Mouse (Mus musculus): ENCODE measurements around the gene Asic2. TPM values are rescaled to one million over a fixed set of nuclear protein-coding genes. Genes with fewer than 3 reads are reported as not detected.

The Asic2 gene
- 1.6 and 2.6 TPM in 2 replicates for polyA plus RNA-seq (2016; fragmentation: Nextera tagmentation; extraction: Ambion mirVana)

DNA sequence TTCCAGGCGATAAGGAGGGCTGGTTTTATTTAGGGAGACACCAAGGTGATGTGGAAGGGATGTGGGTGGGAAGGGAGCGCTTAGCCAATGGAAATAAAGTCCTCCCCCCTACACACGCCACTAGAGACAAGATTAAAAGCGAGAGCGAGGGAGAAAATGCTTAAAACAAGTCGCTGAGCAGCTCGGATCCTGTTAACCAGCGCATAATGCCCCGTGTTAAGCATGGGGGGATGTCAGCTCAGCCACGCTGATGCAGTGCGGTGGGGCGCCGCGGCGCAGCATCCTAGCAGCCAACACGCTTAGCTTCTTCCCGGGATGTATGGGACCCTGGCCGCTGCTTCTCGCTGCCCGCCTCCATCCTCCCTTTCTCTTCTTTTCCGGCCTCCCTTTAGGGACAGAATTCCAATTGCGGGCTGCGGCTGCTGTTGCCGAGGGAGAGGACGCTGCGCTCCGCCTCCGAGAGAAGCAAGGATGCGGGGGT lies at the start of gene Asic2:
Gene Asic2 (minus strand): TSS at position 57 of the 481 bp plus-strand sequence.
- DNase-seq (ENCODE audit: low spot score) = peak; percentile 32
- 2% methylated on average over 29 of the region's 29 CpGs for WGBS
- Histone ChIP-seq H3K36me3 (no peaks in the 10 kb centered on the region), H3K4me1 (replicated peaks) (peaks cover 36% of the 10 kb centered on the region), H3K4me3 (peak within 1 kb of the TSS; percentile 53), H3K27ac (peak within 1 kb of the TSS; percentile 70), H3K9me3 (no peaks in the 10 kb centered on the region), H3K27me3 (ENCODE audit: insufficient read depth, poor library complexity, severe bottlenecking) (peaks cover 63% of the 10 kb centered on the region)

DNA sequence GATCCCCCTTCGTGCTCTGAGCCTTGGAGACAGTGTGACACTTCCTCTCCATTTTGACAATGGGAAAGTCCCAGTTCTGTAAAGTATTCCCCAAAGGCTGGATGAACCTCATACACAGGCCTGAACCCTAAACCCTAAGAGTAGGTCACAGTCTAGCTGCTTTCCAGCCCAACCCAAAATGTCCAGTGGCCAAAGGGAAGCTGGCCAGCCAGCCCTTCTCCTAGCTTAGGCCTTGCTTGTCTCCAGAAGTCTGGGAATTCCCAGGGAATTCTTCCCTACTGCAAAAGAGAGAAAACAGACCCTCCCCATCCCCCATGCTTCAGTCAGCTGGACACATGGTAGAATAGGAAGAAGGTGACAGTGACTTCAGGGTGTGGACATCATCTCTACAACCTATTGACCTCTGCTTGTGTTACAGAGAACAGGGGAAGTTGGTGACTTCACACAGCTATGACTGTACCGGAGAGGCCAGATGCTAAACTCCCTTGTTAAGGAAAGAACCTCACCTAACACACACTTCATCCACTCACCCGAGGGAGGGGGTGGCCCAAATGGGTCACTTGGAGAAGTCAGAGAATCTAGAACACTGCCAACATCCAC lies 48.0 kb upstream of the Asic2 start:
- no peaks in the 10 kb centered on the region for H3K36me3 ChIP-seq
- 84% methylated on average over 3 of the region's 3 CpGs for WGBS
- H3K4me3 ChIP-seq = no peak overlapping the region
- no peaks in the 10 kb centered on the region for H3K4me1 ChIP-seq (replicated peaks)
- no peak for DNase-seq (ENCODE audit: low spot score)
- H3K27me3 ChIP-seq (ENCODE audit: insufficient read depth, poor library complexity, severe bottlenecking) = no peaks in the 10 kb centered on the region
- H3K27ac ChIP-seq = no peak overlapping the region
- no peaks in the 10 kb centered on the region for H3K9me3 ChIP-seq

GRCm38 (mm10) chr11:82015066-82015465 lies 46.8 kb upstream of the Asic2 start:
- DNase-seq (ENCODE audit: low spot score) = no peak
- Histone ChIP-seq H3K4me3 (no peak overlapping the region), H3K9me3 (no peaks in the 10 kb centered on the region), H3K36me3 (no peaks in the 10 kb centered on the region), H3K4me1 (replicated peaks) (no peaks in the 10 kb centered on the region), H3K27ac (no peak overlapping the region), H3K27me3 (ENCODE audit: insufficient read depth, poor library complexity, severe bottlenecking) (no peaks in the 10 kb centered on the region)
- WGBS = 76% methylated on average over 2 of the region's 2 CpGs

- Histone ChIP-seq H3K4me1 (replicated peaks) (no peaks in the 10 kb centered on the region), H3K36me3 (no peaks in the 10 kb centered on the region), H3K27me3 (ENCODE audit: insufficient read depth, poor library complexity, severe bottlenecking) (no peaks in the 10 kb centered on the region), H3K9me3 (no peaks in the 10 kb centered on the region), H3K4me3 (no peak overlapping the region), H3K27ac (no peak overlapping the region)
- WGBS = 68% methylated on average over 1 of the region's 1 CpGs
- DNase-seq (ENCODE audit: low spot score) = no peak
These were observed 45.5 kb upstream of the Asic2 start for GRCm38 (mm10) chr11:82013756-82014155.

DNA sequence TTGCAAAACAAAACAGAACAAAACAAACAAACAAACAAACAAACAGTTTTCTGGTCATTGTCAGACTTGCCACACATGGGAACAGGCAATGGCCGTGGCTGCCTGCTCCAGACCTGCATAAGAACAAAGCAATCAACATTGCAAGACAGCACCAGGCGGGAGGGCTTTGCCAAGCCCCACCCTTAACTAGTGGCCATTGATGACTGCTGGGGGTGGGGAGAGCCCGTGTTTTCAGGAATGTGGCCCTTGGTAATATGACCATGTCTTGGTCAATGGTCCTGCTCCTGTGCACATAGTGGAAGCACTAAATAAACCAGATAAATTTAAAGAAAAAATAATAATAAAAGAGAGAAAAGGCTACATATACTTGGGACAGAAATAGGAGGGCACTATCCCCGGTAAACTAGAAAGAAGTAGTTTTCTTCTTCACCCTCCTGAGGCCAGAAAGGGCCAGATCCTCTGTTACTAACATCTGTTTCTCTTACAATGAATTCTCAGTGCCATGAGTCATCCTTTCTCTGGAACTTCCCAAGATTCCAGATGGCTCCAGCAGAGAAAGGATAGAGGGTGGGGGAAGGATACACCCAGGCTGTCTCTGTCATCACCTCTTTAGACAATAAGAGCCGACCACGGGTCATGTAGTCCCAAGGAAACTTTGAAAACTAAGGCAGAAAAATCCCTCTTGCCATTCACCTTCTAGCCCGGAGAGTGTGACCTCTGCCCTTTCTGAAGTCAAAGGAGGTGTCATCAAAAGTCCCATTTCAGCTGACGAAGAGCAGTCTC lies 43.3 kb upstream of the Asic2 start:
- Histone ChIP-seq H3K9me3 (no peaks in the 10 kb centered on the region), H3K27me3 (ENCODE audit: insufficient read depth, poor library complexity, severe bottlenecking) (no peaks in the 10 kb centered on the region), H3K4me3 (no peak overlapping the region), H3K36me3 (no peaks in the 10 kb centered on the region), H3K27ac (no peak overlapping the region), H3K4me1 (replicated peaks) (no peaks in the 10 kb centered on the region)
- WGBS = 47% methylated on average over 8 of the region's 8 CpGs
- DNase-seq (ENCODE audit: low spot score) = no peak

GRCm38 (mm10) chr11:82010115-82010514 lies 41.9 kb upstream of the Asic2 start:
- WGBS = 95% methylated on average over 3 of the region's 3 CpGs

GRCm38 (mm10) chr11:82006796-82007423 lies 38.7 kb upstream of the Asic2 start:
- DNase-seq (ENCODE audit: low spot score) = no peak
- H3K27ac ChIP-seq = no peak overlapping the region
- no peak overlapping the region for H3K4me3 ChIP-seq
- H3K4me1 ChIP-seq (replicated peaks) = no peaks in the 10 kb centered on the region
- H3K9me3 ChIP-seq = no peaks in the 10 kb centered on the region
- H3K36me3 ChIP-seq = no peaks in the 10 kb centered on the region
- 68% methylated on average over 12 of the region's 12 CpGs for WGBS
- H3K27me3 ChIP-seq (ENCODE audit: insufficient read depth, poor library complexity, severe bottlenecking) = no peaks in the 10 kb centered on the region

More at GRCm38 (mm10) chr11:82010115-82010514, 41.9 kb upstream of the Asic2 start:
- Histone ChIP-seq H3K36me3 (no peaks in the 10 kb centered on the region), H3K9me3 (no peaks in the 10 kb centered on the region), H3K4me3 (no peak overlapping the region), H3K4me1 (replicated peaks) (no peaks in the 10 kb centered on the region), H3K27me3 (ENCODE audit: insufficient read depth, poor library complexity, severe bottlenecking) (no peaks in the 10 kb centered on the region), H3K27ac (no peak overlapping the region)
- DNase-seq (ENCODE audit: low spot score) = no peak

DNA sequence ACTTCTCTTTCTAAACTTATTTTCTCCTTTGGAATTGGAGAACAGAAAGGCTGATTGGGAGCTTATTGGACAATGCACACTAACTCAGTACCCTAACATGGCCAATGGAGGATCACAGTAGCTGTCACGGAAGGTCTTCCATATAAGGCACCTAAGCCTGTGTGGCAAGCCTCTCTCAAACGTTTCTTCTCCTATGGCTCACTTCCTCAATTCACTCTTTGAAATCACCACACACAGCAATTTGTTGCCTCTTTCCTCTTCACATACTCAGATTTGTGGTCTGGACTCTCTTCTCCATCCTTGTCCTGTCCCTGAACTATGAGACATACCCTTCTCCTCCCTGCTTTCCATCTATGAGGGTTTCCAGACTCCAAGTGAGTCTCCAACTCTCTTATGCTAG lies 36.6 kb upstream of the Asic2 start:
- Histone ChIP-seq H3K4me3 (no peak overlapping the region), H3K9me3 (no peaks in the 10 kb centered on the region), H3K4me1 (replicated peaks) (no peaks in the 10 kb centered on the region), H3K27ac (no peak overlapping the region), H3K36me3 (no peaks in the 10 kb centered on the region), H3K27me3 (ENCODE audit: insufficient read depth, poor library complexity, severe bottlenecking) (no peaks in the 10 kb centered on the region)
- no peak for DNase-seq (ENCODE audit: low spot score)
- 83% methylated on average over 2 of the region's 2 CpGs for WGBS

DNA sequence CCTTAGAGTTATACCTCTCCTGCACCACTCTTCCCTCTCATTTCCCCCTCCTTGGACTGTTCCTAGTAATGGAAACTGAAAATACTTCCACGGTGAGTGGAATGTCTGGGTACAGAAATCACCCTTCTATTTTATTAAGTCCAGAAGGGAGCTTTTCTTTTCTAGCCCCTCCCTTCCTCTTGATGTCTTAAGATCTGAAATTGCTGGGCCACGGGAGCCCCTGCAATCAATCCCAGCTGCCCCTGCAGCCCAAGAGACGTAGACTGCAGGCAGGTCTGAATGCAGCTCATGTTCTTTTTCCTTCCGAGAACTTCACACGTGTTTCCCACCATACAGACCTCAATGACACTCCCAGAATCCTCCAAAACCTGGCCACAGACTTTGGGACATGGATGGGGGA lies 32.3 kb upstream of the Asic2 start:
- WGBS = 62% methylated on average over 5 of the region's 5 CpGs
- Histone ChIP-seq H3K4me1 (replicated peaks) (no peaks in the 10 kb centered on the region), H3K27ac (no peak overlapping the region), H3K9me3 (no peaks in the 10 kb centered on the region), H3K36me3 (no peaks in the 10 kb centered on the region), H3K27me3 (ENCODE audit: insufficient read depth, poor library complexity, severe bottlenecking) (no peaks in the 10 kb centered on the region), H3K4me3 (no peak overlapping the region)
- no peak for DNase-seq (ENCODE audit: low spot score)

DNA sequence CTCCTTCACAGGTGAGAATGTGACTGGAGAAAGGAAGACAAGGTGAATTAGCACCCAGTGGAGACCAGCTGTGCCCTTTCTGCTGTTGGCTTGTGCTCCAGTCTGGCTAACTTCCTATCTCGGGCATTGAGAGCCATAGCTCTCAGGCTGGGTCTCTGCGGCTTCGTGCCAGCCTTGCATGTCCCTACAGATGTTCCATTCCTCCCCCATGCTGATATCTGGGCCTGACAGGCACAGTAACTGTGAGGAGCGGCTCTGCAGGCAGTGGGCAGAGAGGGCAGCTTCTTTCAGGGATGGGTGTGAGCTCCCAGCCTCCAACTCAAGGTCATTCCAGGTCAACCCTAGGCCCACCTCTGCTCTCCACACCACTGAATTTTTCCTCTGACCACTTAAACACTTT lies 31.2 kb upstream of the Asic2 start:
- WGBS = 82% methylated on average over 4 of the region's 4 CpGs

DNA sequence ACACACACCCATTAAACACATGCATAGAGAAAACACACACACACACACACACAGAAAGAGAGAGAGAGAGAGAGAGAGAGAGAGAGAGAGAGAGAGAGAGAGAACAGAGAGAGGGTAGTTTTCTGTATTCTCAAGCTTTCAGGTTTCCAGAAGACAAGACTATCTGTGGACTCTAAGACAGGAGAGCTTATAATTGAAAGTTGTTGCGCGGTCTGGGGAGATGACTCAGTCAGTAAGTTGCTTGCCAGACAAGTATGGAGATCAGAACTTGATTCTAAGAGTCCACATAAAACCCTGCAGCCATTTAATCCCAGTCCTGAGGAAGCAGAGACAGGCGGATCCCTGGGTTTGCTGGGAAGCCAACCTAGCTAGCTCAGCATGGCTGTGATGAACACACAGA lies 30.4 kb upstream of the Asic2 start:
- no peak for DNase-seq (ENCODE audit: low spot score)
- no peak overlapping the region for H3K27ac ChIP-seq
- no peaks in the 10 kb centered on the region for H3K27me3 ChIP-seq (ENCODE audit: insufficient read depth, poor library complexity, severe bottlenecking)
- no peaks in the 10 kb centered on the region for H3K36me3 ChIP-seq
- H3K4me1 ChIP-seq (replicated peaks) = no peaks in the 10 kb centered on the region
- no peak overlapping the region for H3K4me3 ChIP-seq
- WGBS = 89% methylated on average over 3 of the region's 3 CpGs
- no peaks in the 10 kb centered on the region for H3K9me3 ChIP-seq

More for the DNA sequence above, 31.2 kb upstream of the Asic2 start:
- H3K27me3 ChIP-seq (ENCODE audit: insufficient read depth, poor library complexity, severe bottlenecking) = no peaks in the 10 kb centered on the region
- H3K4me3 ChIP-seq = no peak overlapping the region
- DNase-seq (ENCODE audit: low spot score) = no peak
- no peaks in the 10 kb centered on the region for H3K4me1 ChIP-seq (replicated peaks)
- H3K27ac ChIP-seq = no peak overlapping the region
- H3K9me3 ChIP-seq = no peaks in the 10 kb centered on the region
- H3K36me3 ChIP-seq = no peaks in the 10 kb centered on the region

DNA sequence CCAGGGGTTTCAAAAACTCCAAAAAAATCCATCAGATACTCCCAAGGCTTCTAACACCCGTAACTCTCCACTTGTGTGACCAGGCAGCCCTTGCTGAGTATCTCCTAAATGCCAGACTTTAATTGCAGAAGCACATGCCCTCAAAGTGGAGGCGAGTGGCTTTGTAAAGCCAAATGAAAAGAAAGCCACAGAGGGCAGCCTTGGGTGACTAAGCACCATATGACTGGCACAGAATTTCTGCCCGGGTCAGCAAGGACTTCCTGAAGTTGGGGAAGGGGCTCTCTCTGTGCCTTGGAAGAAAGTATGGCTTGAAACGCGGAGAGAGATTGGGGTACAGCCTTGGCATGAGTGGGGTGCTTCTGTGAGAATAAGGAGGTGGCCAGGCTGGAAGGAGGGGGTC lies 28.8 kb upstream of the Asic2 start:
- 88% methylated on average over 5 of the region's 5 CpGs for WGBS
- Histone ChIP-seq H3K4me1 (replicated peaks) (no peaks in the 10 kb centered on the region), H3K9me3 (no peaks in the 10 kb centered on the region)

More for the DNA sequence above, 28.8 kb upstream of the Asic2 start:
- no peaks in the 10 kb centered on the region for H3K36me3 ChIP-seq
- no peaks in the 10 kb centered on the region for H3K27me3 ChIP-seq (ENCODE audit: insufficient read depth, poor library complexity, severe bottlenecking)
- no peak for DNase-seq (ENCODE audit: low spot score)
- no peak overlapping the region for H3K27ac ChIP-seq
- H3K4me3 ChIP-seq = no peak overlapping the region

All from hindbrain, embryonic 10.5 days (tissue).